Mouse (Mus musculus) left cerebral cortex, postnatal 10 days (tissue): Measurements from ENCODE around the gene Ankrd63. TPM values are rescaled to one million over a fixed set of nuclear protein-coding genes. Genes with fewer than 3 reads are reported as not detected.

Source experiments
- DNase-seq, 2 experiments: peaks; one replicate each; pipeline ENCODE4 v3.0.0; 2021 to 2022; ENCODE audit warnings: low spot score in 2 of 2, mixed read lengths in 1 of 2; ENCODE audit errors: extremely low spot score in 1 of 2
- intact Hi-C: fragments of 180-260 bp; cut with DNase I; formaldehyde crosslinking; loops from one replicate; pipeline ENCODE4 v1.15.1; 2025
- total RNA-seq, 2 experiments: library from RNA; stranded (reverse); gene quantifications; 2 replicates each; pipeline ENCODE4 v1.2.3; 2021

Ankrd63 gene
- total RNA-seq, 2 experiments from 2014 or later = 5.9 to 8.9 TPM

- intact Hi-C loops = loop anchor here (5.0 kb wide), 2 partner anchors 47 to 182 kb away; partner anchors contain the start of gene Inafm2
- peak in 1 of 2 experiments; percentile 88 for DNase-seq
Measured at GRCm38 (mm10) chr2:118700179-118701062, 3.3 kb downstream of the Ankrd63 start.

GRCm38 (mm10) chr2:118697955-118698354, 5.8 kb downstream of the Ankrd63 start:
- DNase-seq = no peak
- intact Hi-C loops = loop anchor here (2.0 to 10.0 kb wide), 4 partner anchors 34 to 433 kb away; no protein-coding TSS in a partner anchor

GRCm38 (mm10) chr2:118697311-118697877, 6.4 kb downstream of the Ankrd63 start:
- intact Hi-C loops = loop anchor here (2.0 to 10.0 kb wide), 4 partner anchors 35 to 433 kb away; no protein-coding TSS in a partner anchor

GRCm38 (mm10) chr2:118696451-118697308, 7.1 kb downstream of the Ankrd63 start:
- intact Hi-C loops = loop anchor here (2.0 to 10.0 kb wide), 4 partner anchors 36 to 432 kb away; no protein-coding TSS in a partner anchor

More at GRCm38 (mm10) chr2:118697311-118697877, 6.4 kb downstream of the Ankrd63 start:
- no peak for DNase-seq

GRCm38 (mm10) chr2:118695677-118696232, 8.0 kb downstream of the Ankrd63 start:
- intact Hi-C loops = loop anchor here (2.0 to 10.0 kb wide), 4 partner anchors 37 to 431 kb away; no protein-coding TSS in a partner anchor
- DNase-seq = peak; percentile 52 to 57

More at GRCm38 (mm10) chr2:118696451-118697308, 7.1 kb downstream of the Ankrd63 start:
- peak in 1 of 2 experiments; percentile 54 for DNase-seq

GRCm38 (mm10) chr2:118693370-118693966, 10.3 kb downstream of the Ankrd63 start:
- DNase-seq = no peak
- intact Hi-C loops = loop anchor here (10.0 kb wide), 2 partner anchors 209 to 429 kb away; no protein-coding TSS in a partner anchor

- DNase-seq = no peak
- intact Hi-C loops = loop anchor here (10.0 kb wide), 2 partner anchors 205 to 425 kb away; no protein-coding TSS in a partner anchor
Measured at GRCm38 (mm10) chr2:118689875-118690274, 13.9 kb downstream of the Ankrd63 start.

GRCm38 (mm10) chr2:118687791-118688190, 16.0 kb downstream of the Ankrd63 start:
- intact Hi-C loops = no loop called here
- DNase-seq = no peak

- intact Hi-C loops = no loop called here
- DNase-seq = no peak
Measured at GRCm38 (mm10) chr2:118686693-118687092, 17.1 kb downstream of the Ankrd63 start.

GRCm38 (mm10) chr2:118685088-118685487, 18.7 kb downstream of the Ankrd63 start:
- intact Hi-C loops = no loop called here
- DNase-seq = no peak

GRCm38 (mm10) chr2:118682544-118683260, 21.1 kb downstream of the Ankrd63 start:
- intact Hi-C loops = no loop called here
- no peak for DNase-seq

- no peak for DNase-seq
- intact Hi-C loops = no loop called here
Measured at GRCm38 (mm10) chr2:118680926-118681325, 22.8 kb downstream of the Ankrd63 start.

- DNase-seq = no peak
- intact Hi-C loops = no loop called here
Measured at GRCm38 (mm10) chr2:118679577-118679976, 24.2 kb downstream of the Ankrd63 start.

GRCm38 (mm10) chr2:118677817-118678216, 25.9 kb downstream of the Ankrd63 start:
- no peak for DNase-seq
- intact Hi-C loops = no loop called here

- DNase-seq = peak in 1 of 2 experiments; percentile 65
- intact Hi-C loops = no loop called here
Measured at GRCm38 (mm10) chr2:118676839-118677741, 26.7 kb downstream of the Ankrd63 start.

GRCm38 (mm10) chr2:118674500-118674899, 29.3 kb downstream of the Ankrd63 start:
- intact Hi-C loops = no loop called here
- DNase-seq = no peak
